Mouse (Mus musculus) left cerebral cortex, postnatal 14 days (tissue): ENCODE measurements at regions not wholly inside any gene's neighbourhood (a gene's known extent, or its start where the extent isn't known, plus 50 kb on each side); places are given as distances from the start of the nearest gene placed in this dataset.

ENCODE experiments used
- DNase-seq, 2 experiments: peaks; one replicate each; pipeline ENCODE4 v3.0.0; 2021 to 2022; ENCODE audit warnings: low spot score in 2 of 2, mixed read lengths in 1 of 2
- intact Hi-C: fragments of 180-260 bp; cut with DNase I; formaldehyde crosslinking; loops from one replicate; pipeline ENCODE4 v1.15.1; 2025

DNA sequence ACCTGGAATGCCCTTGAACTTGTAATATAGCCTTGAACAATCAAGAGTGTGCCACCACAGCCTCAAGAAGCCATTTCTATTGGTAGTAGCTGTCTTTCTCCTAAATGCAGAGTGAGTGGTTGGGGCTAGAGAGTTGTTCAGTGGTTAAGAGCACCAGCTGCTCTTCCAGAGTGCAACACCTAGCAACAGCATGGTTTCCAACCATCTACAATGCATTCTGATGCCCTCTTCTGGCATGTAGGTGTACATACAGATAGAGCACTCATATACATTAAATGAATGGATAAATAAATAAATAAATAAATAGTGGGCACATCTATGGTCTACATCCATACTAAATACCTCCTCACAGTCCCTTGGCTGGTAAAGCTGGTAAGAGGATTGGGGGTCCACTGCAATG is 316.2 kb upstream of the Spred2 start:
- no peak for DNase-seq
- intact Hi-C loops = no loop called here

DNA sequence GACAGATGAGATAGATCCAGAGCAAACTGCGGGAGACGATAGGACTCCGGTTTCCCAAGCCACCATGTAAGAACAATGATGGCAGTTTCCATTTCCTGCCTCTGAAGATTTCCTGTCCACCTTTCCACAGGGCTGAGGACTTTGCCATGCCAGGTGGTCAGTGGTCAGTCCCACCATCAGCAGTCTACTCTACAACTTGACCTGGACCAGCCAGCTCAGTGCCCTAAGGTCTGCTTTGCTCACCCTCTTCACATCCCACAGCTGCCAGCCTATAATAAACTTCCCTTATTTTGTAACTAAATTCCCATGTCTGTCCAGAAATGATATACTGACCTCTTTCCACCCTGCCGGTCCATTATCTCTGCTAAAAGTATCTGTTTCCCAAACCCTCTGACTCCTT is 315.7 kb upstream of the Spred2 start:
- intact Hi-C loops = no loop called here
- DNase-seq = no peak

DNA sequence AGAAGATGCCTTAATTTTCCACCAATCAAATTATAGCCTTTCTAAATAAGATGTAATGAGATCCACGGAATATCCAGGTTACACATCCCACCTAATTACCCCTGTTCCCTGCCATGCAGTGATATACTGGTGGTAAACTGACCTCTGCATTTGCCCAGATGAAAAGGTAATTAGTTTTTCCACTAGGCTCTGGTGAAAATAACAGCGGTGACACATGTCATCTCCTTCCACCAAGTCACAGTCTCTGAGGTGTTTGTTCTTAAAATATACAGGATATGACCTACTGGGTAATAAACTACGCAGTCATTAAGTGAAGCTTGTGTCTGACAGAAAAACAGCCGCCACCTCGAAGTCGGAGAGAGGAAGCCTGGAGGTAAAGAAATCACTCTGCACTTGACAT is 313.6 kb upstream of the Spred2 start:
- intact Hi-C loops = no loop called here
- no peak for DNase-seq

DNA sequence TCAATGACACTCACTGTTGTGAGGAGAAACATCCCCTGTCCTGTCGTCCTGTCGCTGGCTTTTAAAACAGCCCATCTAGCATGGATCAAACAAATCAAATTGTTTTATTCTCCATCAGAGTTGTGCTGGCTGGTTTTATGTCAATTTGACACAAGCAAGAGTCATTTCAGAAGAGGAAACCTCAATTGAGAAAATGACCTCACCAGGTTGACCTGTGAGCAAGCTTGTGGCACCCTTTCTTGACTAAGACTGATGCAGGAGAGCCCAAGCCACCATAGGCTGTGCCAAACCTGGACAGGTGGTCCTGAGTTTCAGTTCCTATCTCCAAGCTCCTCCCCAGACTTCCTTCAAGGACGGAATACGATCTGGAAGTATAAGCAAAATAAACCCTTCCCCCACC is 313.0 kb upstream of the Spred2 start:
- intact Hi-C loops = no loop called here
- DNase-seq = no peak

DNA sequence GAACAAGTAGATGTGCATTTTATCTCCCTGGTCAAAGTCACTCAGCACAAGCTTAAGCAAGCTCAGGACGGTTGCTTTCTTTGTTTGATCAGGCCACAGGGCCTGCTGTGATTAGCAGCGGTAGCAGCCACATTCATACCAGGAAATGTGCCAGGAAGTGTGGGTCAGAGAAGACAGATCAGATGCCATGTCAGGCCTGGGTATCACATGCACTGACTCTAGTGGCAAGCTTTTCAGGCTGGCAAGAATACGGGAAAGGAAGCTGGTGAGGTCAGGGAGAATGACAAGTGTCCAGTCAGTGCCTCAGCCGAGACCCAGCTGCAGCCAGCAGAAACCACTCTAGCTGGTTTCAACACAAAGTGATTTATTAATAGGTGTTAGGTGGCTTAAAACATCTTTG is 307.7 kb upstream of the Spred2 start:
- intact Hi-C loops = no loop called here
- no peak for DNase-seq

DNA sequence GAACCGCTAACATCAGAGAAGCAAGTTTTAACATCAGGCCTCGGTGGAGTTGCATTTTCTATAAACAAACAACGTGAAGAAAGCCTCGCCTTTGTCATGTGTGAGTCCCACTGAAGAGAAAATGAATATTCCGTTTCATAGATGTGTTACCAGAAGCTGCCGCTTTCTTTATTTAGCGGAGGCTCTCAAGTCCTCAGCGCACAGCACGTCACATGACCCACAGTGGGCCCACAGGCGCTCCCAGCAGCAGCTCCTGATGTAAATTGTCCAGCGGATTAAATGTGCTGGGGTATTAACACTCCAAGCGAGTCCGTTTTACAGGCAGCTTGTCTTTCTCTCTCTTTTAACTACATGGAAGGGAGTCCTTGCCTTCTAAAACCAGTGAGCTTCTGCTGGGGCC is 304.7 kb upstream of the Spred2 start:
- intact Hi-C loops = no loop called here

DNA sequence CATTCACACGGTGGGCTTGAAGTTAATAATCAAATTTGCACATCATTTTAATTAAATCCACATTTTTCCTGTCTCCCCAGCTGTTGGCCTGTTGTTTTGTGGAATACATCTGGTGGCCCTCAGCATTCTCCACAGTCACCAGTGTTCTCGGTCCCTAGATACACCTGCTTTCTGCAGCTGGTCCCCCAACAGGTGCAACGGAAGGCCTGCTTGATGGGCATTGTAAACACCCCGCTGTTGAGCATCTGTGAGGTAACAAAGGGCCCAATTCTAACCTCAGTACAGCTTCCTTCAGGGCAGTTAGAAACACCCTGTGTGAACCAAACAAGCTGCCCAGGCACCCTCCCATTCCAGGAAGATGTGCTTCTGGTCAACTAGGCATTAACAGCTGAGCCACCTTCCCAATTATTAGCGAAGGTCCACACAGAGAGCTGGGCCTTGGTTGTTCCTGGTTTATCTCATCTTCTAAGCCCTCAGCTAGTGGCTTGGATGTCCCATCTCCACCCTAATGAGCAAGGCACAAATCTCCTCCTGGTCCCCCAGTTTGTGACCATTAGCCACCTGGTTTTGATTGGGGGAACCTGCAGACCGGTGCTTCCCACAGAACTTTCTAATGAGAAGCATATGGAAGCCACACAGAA is 293.0 kb upstream of the Spred2 start:
- DNase-seq = no peak
- intact Hi-C loops = no loop called here

More for the DNA sequence above, 304.7 kb upstream of the Spred2 start:
- peak in 1 of 2 experiments; percentile 10 for DNase-seq

DNA sequence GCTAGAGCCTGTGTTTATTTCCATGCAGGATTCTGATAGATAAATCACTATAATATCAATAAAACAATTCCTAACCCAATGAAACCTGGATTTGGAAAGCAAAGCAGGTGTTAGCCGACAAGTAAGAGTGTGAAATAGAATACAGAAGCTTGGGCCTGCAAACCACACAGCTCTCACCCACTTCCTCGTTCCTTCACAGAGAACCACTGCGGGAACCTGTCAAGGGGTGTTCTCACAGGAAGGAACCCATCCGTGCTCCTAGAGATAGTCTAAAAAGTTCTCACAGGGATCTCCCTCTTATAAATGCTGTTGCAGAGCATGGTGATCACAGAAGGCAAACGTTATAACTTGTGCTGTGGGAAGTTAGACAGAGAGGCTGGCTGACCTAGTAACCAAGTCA is 291.7 kb upstream of the Spred2 start:
- intact Hi-C loops = no loop called here

DNA sequence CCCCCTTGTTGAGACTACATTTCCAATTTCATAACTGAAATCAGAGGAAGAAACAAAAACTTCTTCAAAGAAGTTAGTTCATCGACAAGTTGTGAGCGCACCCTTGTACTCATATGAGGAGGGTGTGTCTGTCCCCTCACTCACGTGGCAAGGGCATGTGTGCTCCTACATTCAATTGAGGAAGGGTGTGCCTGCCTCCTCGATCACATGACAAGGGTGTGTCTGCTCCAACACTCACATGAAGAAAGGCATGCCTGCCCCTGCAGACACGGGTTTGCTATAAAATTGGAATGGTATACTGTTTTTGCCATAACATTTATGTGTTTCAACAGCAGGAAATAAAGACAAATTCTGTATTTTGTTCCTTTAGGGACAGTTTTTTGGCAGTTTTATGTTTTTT is 290.6 kb upstream of the Spred2 start:
- intact Hi-C loops = no loop called here
- DNase-seq = no peak

More for the DNA sequence above, 291.7 kb upstream of the Spred2 start:
- no peak for DNase-seq

DNA sequence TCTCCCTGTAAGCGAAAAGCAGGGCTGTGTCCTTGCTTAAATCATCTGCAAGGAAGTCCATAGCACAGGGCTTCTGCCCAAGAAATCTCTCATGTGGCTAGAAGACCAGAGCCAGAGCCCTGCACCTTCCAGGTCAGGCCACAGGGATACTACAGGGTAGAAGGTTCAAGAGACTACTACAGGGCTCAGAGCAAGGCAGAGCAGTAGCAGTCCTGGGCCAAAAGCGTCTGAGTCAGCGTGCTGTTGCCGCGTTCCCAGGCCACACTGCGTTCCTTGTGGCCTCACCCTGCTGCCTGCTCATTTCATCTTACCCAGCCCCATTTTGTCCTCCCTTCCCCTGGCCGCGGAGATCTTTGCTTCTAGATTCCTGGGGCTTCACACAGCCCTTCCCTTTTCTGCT is 283.0 kb upstream of the Spred2 start:
- intact Hi-C loops = no loop called here

DNA sequence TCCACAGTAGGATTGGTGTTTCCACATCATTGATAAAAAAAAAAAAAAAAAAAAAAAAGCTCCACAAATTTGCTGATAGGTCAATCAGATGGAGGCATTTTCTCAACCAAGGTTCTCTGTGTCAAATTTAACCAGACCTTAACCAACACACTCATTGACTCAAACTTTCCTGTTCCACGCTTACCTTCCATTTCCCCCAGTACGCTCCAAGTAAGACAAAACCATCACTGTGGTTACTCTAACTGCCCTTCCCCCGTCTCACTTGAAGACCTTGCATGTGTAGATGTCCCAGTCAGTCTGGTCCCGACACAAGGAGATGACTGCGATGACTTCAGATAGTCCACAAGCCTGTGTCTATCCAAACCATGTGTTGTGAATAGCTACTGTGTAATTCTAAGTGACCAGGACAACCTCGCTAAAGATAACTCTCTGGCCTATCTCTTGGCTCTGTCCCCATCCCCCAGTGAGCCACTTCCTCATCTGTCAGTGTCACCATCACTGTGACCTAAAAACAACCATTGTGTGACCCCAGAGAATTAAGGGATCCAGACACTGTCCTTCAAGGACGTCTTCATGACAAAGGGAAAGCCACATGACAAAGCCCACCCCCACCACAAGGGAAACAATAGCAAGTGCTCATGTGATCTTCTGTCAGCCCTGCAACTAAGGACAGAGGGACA is 279.9 kb upstream of the Spred2 start:
- intact Hi-C loops = no loop called here
- DNase-seq = no peak

More for the DNA sequence above, 283.0 kb upstream of the Spred2 start:
- no peak for DNase-seq

DNA sequence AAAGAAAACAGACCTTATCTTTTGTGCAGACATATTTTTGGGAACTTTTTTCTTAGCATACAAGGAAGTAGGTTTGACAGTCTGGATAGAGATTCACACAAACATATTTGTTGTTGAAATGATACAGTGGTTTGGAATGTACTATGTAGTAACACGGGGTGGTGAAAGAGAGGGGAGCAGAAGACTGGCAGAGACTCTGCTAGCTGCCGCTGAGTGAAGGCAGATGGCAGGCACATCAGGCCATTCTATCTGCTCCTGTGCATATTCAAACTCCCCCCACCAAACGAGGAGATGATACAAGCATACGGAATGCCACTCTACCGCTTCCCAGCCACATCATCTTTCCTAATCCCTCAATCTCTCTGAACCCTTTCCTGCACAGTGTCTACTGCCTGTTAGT is 279.1 kb upstream of the Spred2 start:
- DNase-seq = no peak

DNA sequence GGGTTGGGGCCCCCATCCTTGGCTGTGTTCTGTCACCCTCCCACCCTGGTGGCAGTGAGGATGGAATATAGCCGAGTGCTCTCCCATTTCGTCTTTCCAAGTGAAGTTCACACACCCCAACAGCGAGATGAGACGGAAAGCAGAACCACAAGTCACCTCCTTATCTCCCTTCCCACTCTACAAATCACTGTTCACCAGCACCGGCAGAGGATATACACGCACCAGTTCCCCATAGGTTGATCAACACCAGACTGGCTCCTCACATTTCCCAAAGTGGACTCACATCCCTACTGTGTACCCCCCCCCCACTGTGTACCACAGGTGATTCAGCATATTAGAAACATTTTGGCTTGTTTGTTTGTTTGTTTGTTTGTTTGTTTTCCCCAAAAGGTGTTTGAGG is 272.7 kb upstream of the Spred2 start:
- DNase-seq = no peak
- intact Hi-C loops = no loop called here

More for the DNA sequence above, 279.1 kb upstream of the Spred2 start:
- intact Hi-C loops = no loop called here

DNA sequence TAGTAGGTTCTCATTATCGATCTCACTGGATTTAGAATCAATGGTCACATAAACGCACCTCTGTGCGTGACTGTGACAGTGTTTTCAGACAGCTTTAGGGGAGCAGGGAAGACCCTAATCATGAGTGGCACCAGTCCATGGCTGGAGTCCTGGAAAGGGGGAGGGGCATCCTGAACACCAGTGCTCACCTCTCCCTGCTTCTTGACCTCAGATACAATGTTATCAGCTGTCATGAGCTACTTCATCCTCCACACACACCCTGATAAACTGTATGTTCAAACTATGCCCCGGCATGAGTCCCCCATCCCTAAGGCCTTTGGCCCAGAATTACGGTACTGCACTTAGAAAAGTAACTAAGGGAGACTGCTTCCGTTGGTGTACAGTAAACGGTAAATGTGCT is 272.2 kb upstream of the Spred2 start:
- intact Hi-C loops = no loop called here
- DNase-seq = no peak

DNA sequence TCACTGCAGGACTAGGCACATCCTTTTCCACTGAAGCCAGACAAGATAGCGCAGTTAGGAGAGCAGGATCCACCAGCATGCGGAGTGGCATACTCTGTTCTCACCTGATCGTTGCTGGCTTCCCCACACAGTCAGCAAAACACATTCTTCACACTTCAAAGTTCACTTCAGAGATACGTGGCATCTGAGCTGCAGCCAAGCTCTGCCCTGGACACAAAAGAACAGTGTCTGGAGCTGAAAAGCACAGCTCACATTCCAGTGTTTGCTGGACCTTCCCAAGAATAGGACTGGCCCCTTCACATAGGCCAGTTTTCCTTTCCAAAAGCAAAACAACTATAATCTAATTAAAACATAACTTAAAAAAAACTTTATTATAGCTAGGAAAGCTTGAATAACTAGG is 264.7 kb upstream of the Spred2 start:
- intact Hi-C loops = no loop called here

DNA sequence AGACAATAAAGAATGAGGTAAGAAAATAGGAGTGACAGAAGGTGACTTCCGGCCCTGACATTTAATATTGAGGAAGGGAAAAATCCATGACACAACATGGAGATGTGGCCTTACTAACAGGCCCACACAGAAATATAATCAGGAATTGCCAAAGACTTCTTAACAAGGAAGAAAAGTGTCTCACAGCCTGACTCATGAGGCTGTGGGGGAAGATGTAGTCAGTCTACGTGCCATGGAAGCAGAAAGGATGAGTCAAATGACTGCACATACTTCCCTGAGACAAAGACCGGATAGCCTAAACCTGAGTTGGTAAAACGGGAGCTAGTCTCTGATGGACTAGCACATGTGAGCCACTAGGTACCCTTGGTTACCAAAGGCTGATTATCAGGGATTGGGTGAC is 257.4 kb upstream of the Spred2 start:
- intact Hi-C loops = no loop called here
- DNase-seq = no peak

More for the DNA sequence above, 264.7 kb upstream of the Spred2 start:
- no peak for DNase-seq

DNA sequence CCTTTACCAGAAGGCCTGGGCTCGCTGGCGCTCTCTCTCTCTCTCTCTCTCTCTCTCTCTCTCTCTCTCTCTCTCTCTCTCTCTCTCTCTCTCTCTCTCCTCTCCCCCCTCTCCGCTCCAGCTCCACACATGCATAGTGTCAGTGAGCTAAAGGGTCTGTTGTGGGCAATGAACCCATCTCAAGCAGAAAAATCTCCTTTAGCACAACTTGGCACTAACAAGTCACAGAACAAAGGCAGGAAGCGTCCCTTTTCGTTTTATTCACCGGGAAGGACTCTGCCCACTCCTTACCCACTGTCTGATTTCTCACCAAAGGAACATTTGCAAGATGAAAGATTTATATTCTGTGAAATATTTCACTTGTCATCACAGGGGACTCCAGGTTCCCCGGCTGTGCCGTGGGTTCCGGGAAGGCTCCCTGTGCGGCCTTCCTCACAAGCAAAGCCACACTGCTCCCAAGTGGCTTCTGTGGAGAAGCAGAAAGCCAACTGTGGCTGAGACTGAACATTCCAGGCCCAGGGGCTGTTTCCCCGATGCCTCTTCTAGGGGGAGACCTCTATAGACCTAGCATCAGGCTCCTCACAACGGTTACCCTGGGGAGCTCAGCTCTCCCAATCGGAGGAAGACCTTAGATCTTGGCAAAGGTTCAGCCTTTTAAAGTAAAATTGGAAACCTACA is 253.2 kb upstream of the Spred2 start:
- intact Hi-C loops = no loop called here
- DNase-seq = peak; percentile 31 to 52

DNA sequence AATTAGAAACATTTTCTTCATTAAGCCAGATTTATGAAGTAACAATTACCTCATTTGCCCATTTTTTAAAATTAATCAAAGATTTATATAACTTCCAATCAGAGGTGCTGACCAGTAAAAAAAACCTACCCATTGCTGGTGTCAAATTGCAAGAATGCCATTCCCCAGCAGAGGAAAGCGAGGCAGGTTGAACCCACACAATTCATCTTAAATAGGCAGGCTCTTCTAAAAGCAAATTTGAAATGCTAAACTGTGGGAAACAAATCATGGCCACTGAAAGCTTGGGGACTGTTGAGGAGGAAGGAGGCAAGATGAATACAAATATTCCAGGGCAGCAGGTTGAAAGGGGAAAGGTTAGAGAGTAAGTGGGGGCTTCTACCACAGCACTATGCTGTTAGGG is 251.2 kb upstream of the Spred2 start:
- no peak for DNase-seq
- intact Hi-C loops = no loop called here

DNA sequence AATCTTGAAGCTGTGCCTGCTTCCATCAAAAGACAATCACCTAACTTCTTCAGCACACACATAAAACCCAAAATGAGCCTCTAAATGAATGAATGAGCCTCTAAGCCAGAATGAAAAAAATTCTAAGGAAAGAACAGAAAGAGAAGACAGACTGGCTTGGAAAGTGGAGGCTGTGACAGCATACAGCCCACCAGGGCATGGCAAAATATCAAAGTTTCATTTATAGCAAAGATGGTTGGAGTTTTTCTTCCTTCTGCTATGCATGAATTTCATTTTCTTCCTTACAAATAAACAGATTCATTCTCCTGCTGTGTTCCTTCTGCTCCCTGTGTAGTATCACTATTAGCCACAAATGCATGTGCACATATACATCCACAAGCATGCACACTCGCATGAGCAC is 247.7 kb upstream of the Spred2 start:
- DNase-seq = peak in 1 of 2 experiments; percentile 8
- intact Hi-C loops = no loop called here

DNA sequence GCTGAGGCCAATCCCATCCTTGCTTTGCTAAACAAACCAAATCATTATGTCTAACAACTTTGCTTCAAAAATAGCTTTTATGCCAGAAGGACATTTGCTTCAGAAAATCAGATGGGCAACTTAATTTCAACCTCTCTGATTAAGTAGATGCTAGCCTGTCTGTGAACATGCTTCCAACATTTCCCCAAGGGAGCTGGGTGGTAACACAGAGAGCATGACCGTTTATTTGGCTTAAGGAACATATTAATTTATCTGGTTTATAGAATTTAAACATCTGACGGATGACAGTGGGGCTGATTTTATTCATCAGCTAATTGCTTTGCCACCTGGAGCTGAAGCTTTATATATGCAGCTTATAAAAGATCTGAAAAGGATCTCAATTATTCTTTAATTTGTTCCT is 245.1 kb upstream of the Spred2 start:
- no peak for DNase-seq
- intact Hi-C loops = no loop called here

DNA sequence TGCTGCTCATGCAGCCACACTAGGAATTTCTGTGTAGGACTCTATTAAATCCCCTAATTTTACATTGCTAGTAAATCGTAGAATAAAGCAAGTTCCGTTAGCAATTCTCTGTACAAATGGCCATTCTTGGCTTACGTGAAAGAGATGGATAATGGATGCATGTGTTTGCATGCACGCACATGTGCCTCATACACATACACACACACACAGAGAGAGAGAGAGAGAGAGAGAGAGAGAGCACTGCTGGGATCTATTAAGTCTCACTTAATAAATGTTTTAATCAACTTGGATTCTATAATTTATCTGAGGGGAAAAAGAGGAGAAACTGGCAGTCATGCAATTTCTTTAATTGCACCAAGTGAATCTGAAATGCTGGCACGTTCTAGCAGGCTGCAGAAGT is 244.5 kb upstream of the Spred2 start:
- DNase-seq = no peak
- intact Hi-C loops = no loop called here
